Mouse (Mus musculus) left cerebral cortex, postnatal 25 days (tissue): ENCODE data around the gene Gm10282. TPM values are rescaled to one million over a fixed set of nuclear protein-coding genes. Genes with fewer than 3 reads are reported as not detected.
A peak's percentile ranks its signal among the peaks of the same experiment; 100 is the strongest.

Source experiments
- DNase-seq, 2 experiments: peaks; one replicate each; pipeline ENCODE4 v3.0.0; 2022; ENCODE audit warnings: low spot score in 2 of 2, mixed read lengths in 1 of 2
- intact Hi-C: fragments of 180-260 bp; cut with DNase I; formaldehyde crosslinking; loops from one replicate; pipeline ENCODE4 v1.15.1; 2025
- total RNA-seq, 2 experiments: library from RNA; stranded (reverse); gene quantifications; 2 replicates each; pipeline ENCODE4 v1.2.3; 2021

The Gm10282 gene
- total RNA-seq, 2 experiments from 2014 or later, result 6.1 to 7.0 TPM

DNA sequence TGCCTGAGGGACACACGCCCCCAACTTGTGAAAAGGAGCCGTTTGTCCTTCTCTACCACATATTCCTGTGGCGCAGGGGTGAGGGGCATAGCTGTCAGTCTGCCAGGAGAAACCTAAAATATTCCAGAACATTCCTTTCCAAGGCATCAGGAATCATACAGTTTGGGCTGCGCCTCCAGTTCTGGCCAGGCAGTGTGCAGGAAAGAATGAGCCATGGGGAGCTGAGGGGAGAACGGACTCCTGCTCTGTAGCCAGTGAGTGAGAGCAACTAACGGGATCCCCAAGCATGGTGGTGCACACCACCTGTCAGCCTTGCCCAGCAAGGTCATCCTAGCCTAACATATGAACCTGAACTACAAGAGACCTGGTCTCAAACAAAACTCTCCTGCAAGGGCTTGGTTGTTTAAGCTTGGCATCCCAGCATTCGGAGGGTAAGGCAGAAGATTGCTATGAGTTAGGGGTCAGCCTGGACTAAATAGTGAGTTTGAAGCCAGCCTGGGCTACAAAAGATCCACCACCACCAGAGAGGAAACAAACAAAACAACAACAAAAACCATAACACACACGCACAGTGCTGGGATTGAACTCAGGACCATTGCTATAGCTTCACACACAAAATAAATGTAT lies 2.0 kb downstream of the Gm10282 start:
- peak in 1 of 2 experiments; percentile 27 for DNase-seq
- intact Hi-C loops, result loop anchor here (2.0 kb wide), 1 partner anchor 16 kb away; the partner anchor contains the start of gene Klf2

- no peak for DNase-seq
- intact Hi-C loops, result no loop called here
Observed at GRCm38 (mm10) chr8:72301497-72301896, 3.6 kb downstream of the Gm10282 start.

DNA sequence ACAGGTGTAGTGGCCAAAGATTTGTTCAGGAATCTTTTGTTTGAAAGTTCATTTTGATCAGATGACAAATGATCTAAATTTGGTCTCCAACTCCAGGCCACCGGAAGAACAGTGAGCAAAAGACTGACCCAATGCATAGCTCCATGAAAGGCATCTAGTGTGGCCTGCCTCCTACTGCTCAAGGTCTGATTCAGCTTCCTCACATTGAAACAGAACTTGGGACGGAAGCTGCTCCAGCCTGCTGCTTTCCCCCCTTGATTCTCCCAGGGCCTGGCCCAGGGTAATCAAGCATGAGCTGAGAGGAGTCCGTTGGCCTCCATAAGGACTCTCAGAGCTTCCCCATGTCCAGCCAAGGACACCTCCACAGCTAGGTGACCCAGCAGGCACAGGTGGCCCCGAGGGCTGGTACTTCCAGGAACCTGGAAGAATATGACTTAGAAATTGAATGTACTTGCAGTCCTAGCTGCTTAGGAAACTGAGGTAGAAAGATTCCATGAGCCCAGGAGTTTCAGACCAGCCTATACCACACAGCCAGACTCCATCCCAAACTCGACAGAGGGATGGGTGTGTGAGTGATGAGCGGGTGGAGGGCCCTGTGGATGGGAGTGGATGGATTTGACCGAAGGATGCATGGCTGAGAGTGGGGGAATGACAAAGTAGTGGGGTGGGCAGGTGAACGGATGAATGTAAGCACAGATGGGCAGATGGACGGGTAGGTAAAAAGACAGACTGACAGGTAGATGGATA lies 4.2 kb downstream of the Gm10282 start:
- intact Hi-C loops, result no loop called here

DNA sequence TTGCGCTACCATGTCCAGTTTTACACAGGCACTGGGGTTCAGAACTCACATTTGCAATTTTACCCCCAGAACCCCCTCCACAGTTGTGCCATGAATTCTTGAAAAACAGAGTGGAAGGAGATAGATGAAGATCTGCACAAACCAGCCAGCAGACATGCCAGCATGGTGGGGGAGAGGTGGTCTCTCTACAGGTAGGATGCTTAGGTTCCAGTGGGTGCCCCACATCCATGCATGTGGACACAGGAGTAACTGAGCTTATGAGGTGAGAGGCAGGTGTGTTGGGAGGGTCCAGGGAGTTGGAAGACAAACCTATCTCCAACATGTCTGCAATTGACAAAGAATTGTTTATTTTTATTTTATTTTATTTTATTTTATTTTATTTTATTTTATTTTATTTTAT lies 6.1 kb downstream of the Gm10282 start:
- no peak for DNase-seq
- intact Hi-C loops, result no loop called here

More for the DNA sequence above, 4.2 kb downstream of the Gm10282 start:
- no peak for DNase-seq

DNA sequence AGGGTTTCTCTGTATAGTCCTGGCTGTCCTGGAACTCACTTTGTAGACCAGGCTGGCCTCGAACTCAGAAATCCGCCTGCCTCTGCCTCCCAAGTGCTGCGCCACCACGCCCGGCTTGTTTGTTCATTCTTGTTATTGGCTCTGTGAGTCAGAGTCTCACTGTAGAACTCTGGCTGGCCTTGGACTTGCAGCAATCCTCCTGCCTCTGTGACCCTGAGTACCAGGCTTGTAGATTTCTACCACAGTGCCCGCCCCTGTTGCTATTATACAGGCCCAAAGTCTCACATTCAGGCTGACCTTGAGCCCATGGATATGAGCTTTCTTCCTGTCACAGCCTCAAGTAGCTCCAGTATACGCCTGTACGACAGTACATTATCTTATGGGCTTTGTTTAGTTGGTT lies 8.5 kb downstream of the Gm10282 start:
- intact Hi-C loops, result no loop called here
- DNase-seq, result no peak

DNA sequence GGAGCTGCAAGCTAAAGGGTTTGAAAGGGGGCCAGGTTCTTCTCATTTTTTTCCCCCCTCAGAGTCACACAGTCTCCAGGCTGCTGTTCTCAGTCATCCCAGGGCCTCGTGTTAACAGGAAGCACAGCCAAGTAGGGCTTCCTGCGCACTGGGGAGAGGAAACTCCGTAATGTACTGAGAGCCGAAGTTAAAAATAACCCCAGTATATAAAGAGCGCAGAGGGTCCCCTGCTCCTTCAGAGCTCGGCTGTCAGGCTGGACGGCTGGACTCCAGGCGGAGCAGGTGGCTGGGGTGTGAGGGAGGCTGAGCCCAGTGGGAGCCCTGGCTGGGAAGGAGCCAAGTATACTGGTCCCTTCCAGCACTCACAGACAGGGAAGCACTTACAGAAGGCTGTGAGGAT lies 9.4 kb downstream of the Gm10282 start:
- intact Hi-C loops, result loop anchor here (2.0 kb wide), 1 partner anchor 27 kb away; no protein-coding TSS in a partner anchor
- DNase-seq, result peak; percentile 64 to 86

DNA sequence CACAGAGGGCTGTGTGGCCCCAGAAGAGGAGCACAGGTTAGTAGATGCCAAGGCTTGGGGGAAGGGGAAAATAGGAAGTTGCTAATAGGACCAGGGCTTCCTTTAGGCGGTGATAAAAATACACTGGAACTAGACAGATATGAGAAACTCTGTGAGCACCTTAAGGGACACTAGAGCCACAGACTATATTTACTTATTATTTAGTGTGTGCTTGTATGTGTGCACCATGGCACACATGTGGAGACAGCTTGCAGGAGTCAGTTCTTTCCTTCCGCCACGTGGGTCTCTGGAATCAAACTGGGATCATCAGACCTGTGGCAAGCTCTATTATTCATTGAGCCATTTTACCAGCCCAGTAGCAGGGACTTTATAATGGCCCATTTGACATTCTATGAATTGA lies 9.9 kb downstream of the Gm10282 start:
- DNase-seq, result no peak
- intact Hi-C loops, result loop anchor here (2.0 kb wide), 1 partner anchor 26 kb away; no protein-coding TSS in a partner anchor

- intact Hi-C loops, result no loop called here
- no peak for DNase-seq
Observed at GRCm38 (mm10) chr8:72293309-72293708, 11.8 kb downstream of the Gm10282 start.

DNA sequence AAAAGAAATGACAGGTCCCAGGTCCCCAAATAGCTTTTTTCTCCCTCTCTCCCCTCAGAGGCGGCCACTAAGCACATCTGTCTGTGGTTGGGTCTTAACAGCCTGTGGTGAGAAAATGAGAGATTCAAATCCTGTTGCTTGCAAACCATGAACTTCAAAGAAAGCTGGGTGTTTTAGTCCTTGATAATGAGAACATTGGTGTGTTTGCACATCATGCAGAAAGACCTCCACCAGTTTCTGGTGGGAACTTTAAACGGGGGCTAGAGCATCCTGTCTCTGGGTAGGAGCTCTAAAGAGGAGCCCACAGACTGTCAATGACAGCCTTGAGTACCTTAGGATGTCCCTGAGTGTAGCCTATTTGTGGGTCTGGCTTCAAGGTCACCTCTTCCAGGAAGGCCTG lies 14.0 kb downstream of the Gm10282 start:
- no peak for DNase-seq
- intact Hi-C loops, result no loop called here

GRCm38 (mm10) chr8:72289051-72289450 lies 16.0 kb downstream of the Gm10282 start:
- DNase-seq, result no peak
- intact Hi-C loops, result no loop called here

- intact Hi-C loops, result no loop called here
- DNase-seq, result no peak
Observed at GRCm38 (mm10) chr8:72285285-72285684, 19.8 kb downstream of the Gm10282 start.

- intact Hi-C loops, result no loop called here
- peak in 1 of 2 experiments; percentile 14 for DNase-seq
Observed at GRCm38 (mm10) chr8:72281634-72282033, 23.4 kb downstream of the Gm10282 start.

DNA sequence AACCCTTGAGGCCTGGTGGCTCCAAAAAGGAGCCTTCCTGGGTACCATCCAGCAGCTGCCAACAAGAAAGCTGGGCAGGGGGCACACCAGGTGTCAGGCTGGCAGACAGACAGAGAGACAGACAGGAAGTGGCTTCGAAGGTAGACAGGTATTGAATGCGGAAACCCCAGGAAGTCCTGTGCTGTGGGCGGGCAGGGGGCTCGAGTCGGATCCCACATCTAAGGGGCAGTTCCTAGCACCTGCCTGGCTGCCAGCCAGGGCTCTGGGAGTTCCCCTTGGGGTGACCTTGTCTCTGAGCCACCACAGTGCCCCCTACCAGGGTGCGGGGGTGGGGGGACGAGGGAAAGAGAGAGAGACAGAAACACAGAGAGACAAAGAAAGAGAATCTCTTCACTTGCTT lies 25.9 kb downstream of the Gm10282 start:
- no peak for DNase-seq
- intact Hi-C loops, result no loop called here

DNA sequence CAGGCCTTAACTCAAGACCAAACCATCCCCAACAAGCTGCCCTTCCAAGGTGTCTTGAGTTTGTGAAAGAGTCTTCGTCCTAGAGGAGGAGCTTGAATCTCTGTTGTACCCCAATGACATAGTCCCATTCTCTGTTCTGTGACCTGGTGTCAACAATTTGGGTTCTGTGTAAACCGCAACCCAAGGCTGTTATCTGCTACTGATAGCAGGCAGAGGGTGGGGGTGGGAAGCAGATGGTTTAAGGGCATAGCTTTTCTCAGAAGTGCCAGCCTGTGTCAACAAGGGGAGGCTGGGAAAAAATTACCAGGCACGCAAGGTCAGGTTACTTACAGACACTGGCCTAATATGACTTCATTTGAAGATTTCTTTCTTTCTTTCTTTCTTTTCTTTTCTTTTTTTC lies 27.8 kb downstream of the Gm10282 start:
- no peak for DNase-seq
- intact Hi-C loops, result no loop called here

DNA sequence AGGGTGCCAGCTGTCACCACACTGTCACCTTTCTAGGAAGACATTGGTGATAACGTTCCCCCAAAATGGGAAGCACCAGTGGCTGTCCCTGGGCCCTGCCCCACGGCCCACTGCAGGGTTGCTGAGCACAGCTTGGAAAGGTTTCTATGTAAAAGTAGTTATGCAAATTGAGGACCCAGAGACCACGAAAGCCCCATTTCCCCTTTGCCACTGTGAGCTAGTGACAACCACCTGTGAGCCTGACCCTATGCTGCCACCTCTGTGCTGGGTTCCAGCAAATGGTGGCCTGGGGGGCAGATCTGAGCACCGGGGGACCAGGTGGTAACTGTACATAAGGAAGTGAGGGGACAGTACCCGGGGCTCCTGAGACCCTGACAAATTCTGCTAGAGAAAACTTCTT lies 31.3 kb downstream of the Gm10282 start:
- intact Hi-C loops, result no loop called here
- no peak for DNase-seq

DNA sequence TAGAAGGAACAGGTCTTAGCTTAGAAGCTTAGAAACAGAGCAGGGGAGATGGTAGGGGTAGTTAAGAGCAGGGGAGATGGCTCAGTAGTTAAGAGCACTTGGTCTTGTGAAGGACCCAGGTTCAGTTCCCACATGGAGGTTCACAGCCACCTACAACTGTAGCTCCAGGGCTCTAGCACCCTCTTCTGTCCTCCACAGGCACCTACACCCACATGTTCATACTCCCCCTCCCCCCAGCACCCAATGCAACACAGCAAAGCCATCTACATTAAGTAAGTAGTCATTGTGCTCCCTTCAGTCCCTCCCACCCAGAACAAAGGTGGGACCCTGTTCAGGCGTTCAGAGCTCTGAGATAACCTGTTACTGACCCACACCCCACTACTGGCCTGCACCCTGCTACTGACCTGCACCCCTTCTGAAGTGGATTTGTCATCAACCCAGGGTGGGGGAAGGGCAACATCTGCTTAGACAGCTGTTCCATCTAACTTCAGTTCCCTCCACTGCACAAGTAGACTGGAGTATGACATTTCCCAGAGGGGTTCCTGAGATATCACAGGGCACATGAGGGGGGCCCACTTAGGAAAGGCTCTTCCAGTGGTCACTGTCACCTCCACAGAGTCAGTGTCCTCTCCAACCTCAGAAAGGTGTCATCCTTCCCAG lies 31.8 kb downstream of the Gm10282 start:
- DNase-seq, result no peak
- intact Hi-C loops, result no loop called here

DNA sequence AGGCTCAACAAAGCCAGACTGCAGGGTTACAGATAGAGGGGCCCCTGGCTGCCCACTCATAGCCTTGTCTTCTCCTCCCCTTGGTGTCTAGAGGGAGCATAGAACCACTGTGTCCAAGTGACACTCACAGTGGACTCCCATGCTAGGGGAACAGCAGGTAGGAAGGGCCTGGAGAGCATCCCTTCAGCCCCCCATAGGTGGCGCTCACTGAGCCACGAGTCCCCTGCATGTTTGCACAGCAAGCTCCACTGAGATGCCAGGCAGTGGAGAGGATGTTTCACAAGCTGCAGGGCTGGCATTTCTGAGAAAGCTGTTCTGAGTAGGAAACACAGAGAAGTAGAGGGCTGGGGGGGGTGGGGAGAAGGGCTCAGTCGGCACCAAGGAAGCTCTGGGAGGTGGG lies 32.7 kb downstream of the Gm10282 start:
- intact Hi-C loops, result no loop called here
- peak; percentile 39 to 67 for DNase-seq

- intact Hi-C loops, result no loop called here
Observed at GRCm38 (mm10) chr8:72271691-72272090, 33.4 kb downstream of the Gm10282 start.

DNA sequence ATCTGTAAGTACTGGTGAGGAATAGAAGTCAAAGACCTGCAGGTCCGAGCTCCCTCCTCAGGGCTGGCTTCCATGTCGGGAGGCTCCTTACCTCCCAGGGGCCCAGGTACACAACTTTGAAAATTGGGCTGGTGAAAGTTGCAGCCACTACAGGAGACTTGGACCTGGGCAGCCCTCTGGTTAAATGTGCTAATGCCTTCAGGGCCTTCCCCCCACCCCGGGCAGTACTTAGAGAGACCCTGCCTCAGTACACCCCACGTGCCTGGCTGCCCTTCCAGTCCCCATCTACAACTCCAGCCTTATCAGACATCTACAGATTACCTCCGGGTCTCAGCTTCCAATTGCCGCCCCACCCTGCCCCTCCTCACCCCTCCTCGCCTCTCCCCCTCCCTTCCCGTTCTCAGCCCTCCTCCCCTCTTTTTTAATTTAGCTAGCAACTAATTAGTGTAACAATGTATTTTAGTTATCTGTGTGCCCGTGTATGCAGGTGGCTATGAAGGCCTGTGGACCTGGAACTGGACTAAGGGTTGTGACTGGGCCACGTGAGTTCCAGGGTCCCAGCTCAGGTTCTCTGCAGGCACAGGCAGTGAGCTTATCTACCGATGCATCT lies 33.9 kb downstream of the Gm10282 start:
- intact Hi-C loops, result no loop called here
- no peak for DNase-seq

More at GRCm38 (mm10) chr8:72271691-72272090, 33.4 kb downstream of the Gm10282 start:
- DNase-seq, result no peak

DNA sequence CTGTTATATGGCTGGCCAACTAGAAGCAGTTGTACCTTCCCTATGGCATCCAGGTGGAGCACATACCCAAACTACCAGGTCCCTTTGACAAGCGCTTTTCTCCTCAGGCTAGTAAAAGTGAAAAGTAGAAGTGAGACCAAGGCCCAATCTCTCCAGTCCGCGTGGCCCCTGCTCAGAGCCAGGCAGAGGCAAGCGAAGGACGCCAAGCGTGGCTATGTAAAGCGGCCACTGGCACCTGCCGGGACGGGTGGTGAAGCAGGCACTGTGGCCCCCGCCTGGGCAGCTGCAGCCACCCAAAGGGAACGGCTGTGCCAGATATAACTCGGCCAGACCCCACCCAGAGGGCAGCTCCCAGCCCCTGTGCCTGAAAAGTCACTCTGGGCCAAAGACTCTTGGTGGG lies 34.5 kb downstream of the Gm10282 start:
- no peak for DNase-seq
- intact Hi-C loops, result no loop called here
